Mouse (Mus musculus) cerebellum, postnatal 25 days (tissue): ENCODE data around the gene Clybl.
A peak's percentile ranks its signal among the peaks of the same experiment; 100 is the strongest.

Source experiments
- DNase-seq, 2 experiments: peaks; one replicate each; pipeline ENCODE4 v3.0.0; 2021; ENCODE audit warnings: mixed read lengths in 2 of 2

Gene Clybl

GRCm38 (mm10) chr14:122251346-122251745, 69.8 kb downstream of the Clybl start:
- DNase-seq = peak in 1 of 2 experiments; percentile 32

- peak; percentile 28 to 45 for DNase-seq
Observed at GRCm38 (mm10) chr14:122255562-122256260, 74.2 kb downstream of the Clybl start.

GRCm38 (mm10) chr14:122256261-122256634, 74.7 kb downstream of the Clybl start:
- DNase-seq = peak; percentile 34 to 58

GRCm38 (mm10) chr14:122258297-122258696, 76.8 kb downstream of the Clybl start:
- no peak for DNase-seq

- DNase-seq = no peak
Observed at GRCm38 (mm10) chr14:122261250-122261649, 79.7 kb downstream of the Clybl start.

- peak in 1 of 2 experiments; percentile 30 for DNase-seq
Observed at GRCm38 (mm10) chr14:122262851-122263659, 81.6 kb downstream of the Clybl start.

- no peak for DNase-seq
Observed at GRCm38 (mm10) chr14:122265214-122265613, 83.7 kb downstream of the Clybl start.

GRCm38 (mm10) chr14:122267590-122267989, 86.1 kb downstream of the Clybl start:
- DNase-seq = no peak

GRCm38 (mm10) chr14:122271104-122271746, 89.7 kb downstream of the Clybl start:
- DNase-seq = peak; percentile 26 to 34

- no peak for DNase-seq
Observed at GRCm38 (mm10) chr14:122277142-122277541, 95.6 kb downstream of the Clybl start.

GRCm38 (mm10) chr14:122279462-122280308, 98.2 kb downstream of the Clybl start:
- no peak for DNase-seq

GRCm38 (mm10) chr14:122280309-122281071, 99.0 kb downstream of the Clybl start:
- DNase-seq = peak in 1 of 2 experiments; percentile 17

- DNase-seq = no peak
Observed at GRCm38 (mm10) chr14:122281072-122281634, 99.6 kb downstream of the Clybl start.

- DNase-seq = no peak
Observed at GRCm38 (mm10) chr14:122283959-122284358, 102.5 kb downstream of the Clybl start.

- no peak for DNase-seq
Observed at GRCm38 (mm10) chr14:122296399-122296798, 114.9 kb downstream of the Clybl start.

- DNase-seq = no peak
Observed at GRCm38 (mm10) chr14:122296864-122297263, 115.4 kb downstream of the Clybl start.

GRCm38 (mm10) chr14:122297386-122298109, 116.0 kb downstream of the Clybl start:
- DNase-seq = no peak

GRCm38 (mm10) chr14:122300261-122300660, 118.8 kb downstream of the Clybl start:
- DNase-seq = no peak

GRCm38 (mm10) chr14:122303821-122304220, 122.3 kb downstream of the Clybl start:
- no peak for DNase-seq

- DNase-seq = no peak
Observed at GRCm38 (mm10) chr14:122305132-122305531, 123.6 kb downstream of the Clybl start.

- DNase-seq = no peak
Observed at GRCm38 (mm10) chr14:122312415-122312814, 130.9 kb downstream of the Clybl start.
